Mouse (Mus musculus): ENCODE data around the gene Epb42.
"Not testable (repeated sequence)": the region's sequence is repeated elsewhere in the genome, so short reads cannot be mapped to it uniquely, and the experiment has no call there.

The Epb42 gene

GRCm38 (mm10) chr2:121006986-121007385 is 29.9 kb downstream of the Epb42 start:
- DNase-seq, result peak; percentile 27 to 46

DNA sequence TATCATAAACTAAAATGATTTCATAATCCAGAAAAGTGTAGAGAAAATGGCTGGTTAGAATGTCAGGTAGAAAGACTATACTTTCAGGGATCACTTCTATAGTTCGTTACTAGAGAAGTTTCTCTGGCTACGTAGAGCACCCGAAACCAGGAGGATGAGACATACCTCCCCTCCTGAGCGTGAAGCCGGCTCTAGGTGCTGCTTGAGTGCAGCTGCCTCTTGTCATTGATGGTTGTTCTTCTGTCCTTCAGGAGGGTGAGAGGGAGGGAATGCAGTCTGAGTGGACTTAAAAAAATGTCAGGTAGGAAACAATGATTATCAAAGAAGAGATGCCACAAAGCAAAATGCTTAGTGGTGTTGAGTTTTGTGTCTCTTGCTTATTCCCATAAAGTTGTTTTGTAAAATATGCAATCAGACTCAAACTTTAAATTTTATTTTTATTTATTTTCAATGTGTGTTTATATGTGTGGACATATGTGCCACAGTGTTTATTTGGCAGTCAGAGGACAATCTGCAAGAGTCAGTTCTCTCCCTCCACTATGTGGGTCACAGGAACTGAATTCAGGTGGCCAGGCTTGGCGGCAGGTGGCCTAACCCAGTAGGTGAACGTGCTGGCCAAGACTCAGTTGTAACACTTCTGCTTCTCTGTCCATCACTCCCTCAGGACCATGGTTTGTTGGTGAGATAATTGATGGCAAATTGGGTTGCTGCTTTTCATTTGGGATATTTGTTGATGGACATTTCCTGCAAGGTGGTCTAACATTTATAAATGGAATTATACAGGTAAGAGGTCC is 32.7 kb downstream of the Epb42 start:
- no peak for DNase-seq

GRCm38 (mm10) chr2:121003586-121003985 is 33.3 kb downstream of the Epb42 start:
- no peak for DNase-seq

DNA sequence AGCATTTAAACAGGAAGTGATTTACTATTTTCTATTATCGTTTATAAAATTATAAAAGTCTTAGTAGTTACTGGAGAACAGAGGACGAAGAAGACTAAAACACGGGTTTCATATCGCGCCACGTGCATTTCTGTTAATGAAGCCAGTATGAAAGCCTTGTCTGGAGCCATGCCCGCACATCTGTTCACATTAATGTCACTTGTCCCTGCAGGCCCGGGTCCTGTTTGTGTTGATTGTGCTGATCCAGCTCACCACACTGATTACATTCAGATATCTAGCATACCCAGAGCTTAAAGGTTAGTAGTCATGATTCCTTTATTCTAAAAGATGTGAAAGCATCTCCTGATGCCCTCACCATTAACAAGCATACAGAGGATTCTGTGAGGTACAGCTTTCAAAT is 38.0 kb downstream of the Epb42 start:
- no peak for DNase-seq

DNA sequence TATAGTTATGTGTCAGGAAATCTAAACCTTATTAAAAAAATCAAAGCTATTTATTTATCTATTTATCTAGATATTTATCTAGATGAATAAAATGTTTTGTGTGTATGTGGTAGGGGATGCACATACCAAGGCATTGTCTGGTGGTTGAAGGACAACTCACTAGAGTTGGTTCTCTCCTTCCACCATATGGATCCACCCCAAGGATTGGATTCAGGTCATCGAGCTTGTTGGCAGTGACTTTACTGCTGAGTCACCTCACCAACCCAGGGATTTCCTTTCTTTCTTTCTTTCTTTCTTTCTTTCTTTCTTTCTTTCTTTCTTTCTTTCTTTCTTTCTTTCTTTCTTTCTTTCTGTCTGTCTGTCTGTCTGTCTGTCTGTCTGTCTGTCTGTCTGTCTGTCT is 40.3 kb downstream of the Epb42 start:
- DNase-seq, result not testable (repeated sequence)

GRCm38 (mm10) chr2:120991196-120991595 is 45.7 kb downstream of the Epb42 start:
- DNase-seq, result no peak

GRCm38 (mm10) chr2:120985241-120985640 is 51.6 kb downstream of the Epb42 start:
- DNase-seq, result no peak

- no peak for DNase-seq
Observed at GRCm38 (mm10) chr2:120983611-120984010, 53.3 kb downstream of the Epb42 start.

DNA sequence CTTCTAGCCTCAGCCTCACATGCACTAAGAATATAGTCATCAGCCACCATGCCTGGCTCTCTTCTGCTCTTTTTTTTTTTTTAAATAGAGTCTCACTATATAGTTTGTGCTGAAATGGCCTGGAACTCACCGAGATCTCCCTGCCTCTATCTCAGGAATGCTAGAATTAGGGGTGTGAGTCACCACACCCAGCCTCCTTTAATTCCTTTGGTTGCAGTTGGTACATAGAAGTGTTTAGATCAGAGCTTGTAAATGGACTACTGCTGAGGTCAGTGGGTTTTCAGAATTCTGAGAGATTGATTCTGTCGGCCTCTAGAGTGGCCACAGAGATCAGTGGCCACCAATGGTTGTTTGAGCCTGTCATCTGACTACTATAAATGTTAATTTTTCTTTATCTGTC is 56.0 kb downstream of the Epb42 start:
- DNase-seq, result no peak

- DNase-seq, result no peak
Observed at GRCm38 (mm10) chr2:120979819-120980218, 57.1 kb downstream of the Epb42 start.

GRCm38 (mm10) chr2:120978693-120979037 is 58.2 kb downstream of the Epb42 start:
- DNase-seq, result no peak

- no peak for DNase-seq
Observed at GRCm38 (mm10) chr2:120977926-120978692, 58.8 kb downstream of the Epb42 start.

DNA sequence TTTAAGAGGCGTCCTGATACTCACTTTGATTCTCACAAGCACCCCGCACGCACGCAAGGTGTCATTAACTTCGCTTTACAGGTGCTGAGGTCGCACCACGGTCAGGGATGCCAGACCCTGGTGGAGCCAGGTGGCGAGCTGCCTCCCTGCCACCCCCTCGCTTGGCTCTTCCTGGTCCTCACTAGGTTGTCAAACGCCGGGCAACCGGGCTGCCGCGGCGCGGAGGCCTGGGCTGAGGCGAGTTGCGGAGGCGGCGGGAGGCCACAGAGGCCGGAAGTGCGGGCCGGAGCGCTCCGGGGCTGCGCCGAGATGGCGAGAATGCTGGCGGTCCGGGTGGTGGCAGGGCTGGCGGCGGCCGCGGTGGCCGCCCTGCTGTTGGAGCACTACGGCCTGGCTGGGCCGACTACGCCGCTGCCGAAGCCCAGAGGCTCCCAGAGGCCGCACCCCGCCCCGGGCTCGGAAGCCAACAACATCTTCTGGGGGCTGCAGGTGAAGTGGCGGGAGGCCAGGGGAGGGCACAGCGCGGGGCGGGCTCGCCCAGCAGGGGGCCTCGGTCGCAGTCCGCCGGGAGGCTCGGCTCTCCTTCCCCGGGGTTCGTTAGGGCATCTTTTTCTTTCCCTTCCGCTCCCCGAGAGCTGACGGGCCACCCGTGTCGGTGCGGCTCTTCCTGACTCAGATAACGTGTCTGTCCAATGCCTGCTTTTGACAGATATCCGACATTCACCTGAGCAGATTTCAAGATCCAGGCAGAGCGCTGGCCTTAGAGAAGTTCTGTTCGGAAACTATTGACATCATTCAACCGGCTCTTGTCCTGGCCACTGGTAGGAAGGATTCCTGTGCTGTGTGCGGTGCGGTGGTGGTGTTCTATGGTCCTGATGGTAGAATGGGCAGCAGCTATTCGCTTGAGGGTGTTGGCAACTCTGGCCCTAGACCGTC is 59.6 kb downstream of the Epb42 start, which contains the start of gene Tmem62:
Gene Tmem62, plus strand, starts transcription at position 28 of the 936 bp plus-strand sequence.
- peak; percentile 52 to 70 for DNase-seq

GRCm38 (mm10) chr2:120976308-120976707 is 60.6 kb downstream of the Epb42 start:
- no peak for DNase-seq

DNA sequence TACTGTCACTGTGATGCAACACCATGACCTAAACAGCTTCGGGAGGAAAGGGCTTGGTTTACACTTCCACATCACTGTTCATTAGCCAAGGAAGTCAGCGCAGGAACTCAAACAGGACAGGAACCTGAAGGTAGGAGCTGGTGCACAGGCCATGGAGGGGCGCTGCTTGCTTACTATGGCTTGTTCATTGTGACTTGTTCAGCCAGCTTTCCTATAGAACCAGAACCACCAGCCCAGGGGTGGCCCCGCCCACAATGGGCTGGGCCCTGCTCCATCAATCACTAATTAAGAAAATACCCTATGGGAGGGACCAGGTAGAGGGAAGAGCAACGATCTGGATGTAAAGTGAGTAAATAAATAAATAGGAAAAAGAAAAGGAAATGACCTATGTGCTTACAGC is 63.9 kb downstream of the Epb42 start:
- DNase-seq, result no peak

DNA sequence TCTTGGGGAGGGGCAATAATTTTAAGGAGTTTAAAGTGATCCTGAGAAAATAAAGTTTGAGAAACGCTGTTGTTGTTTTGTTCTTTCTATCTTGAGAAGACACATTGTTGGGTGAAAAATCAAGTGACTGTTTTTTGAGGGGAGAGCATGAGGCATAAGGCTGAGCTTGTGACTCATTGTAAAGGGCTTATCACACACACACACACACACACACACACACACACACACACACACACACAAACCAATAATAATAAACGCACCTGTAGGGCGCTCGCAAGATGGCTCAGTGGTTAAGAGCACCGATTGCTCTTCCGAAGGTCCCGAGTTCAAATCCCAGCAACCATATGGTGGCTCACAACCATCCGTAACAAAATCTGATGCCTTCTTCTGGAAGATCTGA is 64.6 kb downstream of the Epb42 start:
- not testable (repeated sequence) for DNase-seq

DNA sequence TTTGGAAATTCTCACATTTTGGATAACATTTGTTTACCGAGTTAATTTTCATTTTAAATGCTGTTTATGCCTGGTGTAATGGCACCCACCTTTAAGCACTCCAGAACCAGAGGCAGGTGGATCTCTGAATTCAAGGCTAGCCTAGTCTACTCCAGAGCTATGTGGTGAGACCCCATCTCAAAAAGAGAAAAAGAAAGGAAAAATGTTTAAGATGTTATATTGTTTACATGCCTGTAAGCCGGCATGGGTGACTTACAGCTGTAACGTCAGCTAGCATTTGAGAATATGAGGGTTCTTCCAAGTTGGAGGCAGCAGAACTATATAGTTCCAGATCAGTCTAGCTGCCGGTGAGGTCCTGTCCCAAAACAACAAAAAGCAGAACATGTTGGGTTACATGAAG is 65.1 kb downstream of the Epb42 start:
- DNase-seq, result no peak

GRCm38 (mm10) chr2:120970559-120971080 is 66.3 kb downstream of the Epb42 start, which contains the start of gene Ubr1:
Ubr1 (minus strand) TSS chr2:120970715.
- DNase-seq, result peak; percentile 84

- DNase-seq, result no peak
Observed at GRCm38 (mm10) chr2:120970045-120970539, 66.8 kb downstream of the Epb42 start.

Measured in kidney, adult 8-10 months (tissue).